Mouse (Mus musculus) adrenal gland, adult 8-10 months (tissue): ENCODE results near the gene Gm7942. TPM values are rescaled to one million over a fixed set of nuclear protein-coding genes. Genes with fewer than 3 reads are reported as not detected.
"Not testable (repeated sequence)": the region's sequence is repeated elsewhere in the genome, so short reads cannot be mapped to it uniquely, and the experiment has no call there.

ENCODE experiments used
- DNase-seq: peaks from one replicate; pipeline ENCODE4 v3.0.0; 2022
- total RNA-seq, 4 experiments: library from RNA; stranded (reverse); gene quantifications; 2 replicates each; pipeline ENCODE4 v1.2.4; 2022

The Gm7942 gene
- not detected for total RNA-seq

DNA sequence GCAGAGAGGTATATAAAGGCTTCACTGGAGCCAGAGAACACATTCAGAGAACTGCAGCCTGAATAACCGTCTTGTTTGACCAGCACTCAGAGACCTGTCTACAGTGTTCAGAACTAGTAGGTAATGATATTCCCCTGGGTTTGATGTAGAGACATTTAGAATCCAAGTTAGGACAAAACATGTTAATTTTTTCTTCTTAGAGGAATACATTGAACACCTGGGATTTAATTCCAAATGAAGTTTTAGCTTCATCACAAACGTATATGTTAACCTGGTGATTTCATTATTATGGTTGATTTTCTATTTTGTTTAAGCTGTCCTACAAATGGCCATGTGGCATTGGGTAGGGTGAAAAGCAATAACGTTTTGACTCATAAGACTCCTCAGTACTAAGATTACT is at the start of gene Gm7942:
Gene Gm7942 (plus strand): TSS at position 301 of the 400 bp plus-strand sequence.
- not testable (repeated sequence) for DNase-seq

Other genes starting within 250 kb of the Gm7942 start
- gene Gm3183, start 241.5 kb upstream of the Gm7942 start, total RNA-seq: not detected
- gene Gm6367, start 118.3 kb upstream of the Gm7942 start, total RNA-seq: not detected
- not detected for gene Gm16513, start 75.7 kb downstream of the Gm7942 start, total RNA-seq
- not detected for gene Gm10424, start 165.8 kb downstream of the Gm7942 start, total RNA-seq
- not detected for gene Gm3259, start 199.0 kb downstream of the Gm7942 start, total RNA-seq